Mouse (Mus musculus): ENCODE results near the gene Olfr309. TPM values are rescaled to one million over a fixed set of nuclear protein-coding genes. Genes with fewer than 3 reads are reported as not detected.
"Not testable (repeated sequence)": the region's sequence is repeated elsewhere in the genome, so short reads cannot be mapped to it uniquely, and the experiment has no call there.

Gene Olfr309
- polyA plus RNA-seq (2012; rRNA removed) (not detected in 2 replicates), polyA plus RNA-seq (2014; fragmentation: Nextera tagmentation; extraction: Ambion mirVana) (not detected in 2 replicates)

DNA sequence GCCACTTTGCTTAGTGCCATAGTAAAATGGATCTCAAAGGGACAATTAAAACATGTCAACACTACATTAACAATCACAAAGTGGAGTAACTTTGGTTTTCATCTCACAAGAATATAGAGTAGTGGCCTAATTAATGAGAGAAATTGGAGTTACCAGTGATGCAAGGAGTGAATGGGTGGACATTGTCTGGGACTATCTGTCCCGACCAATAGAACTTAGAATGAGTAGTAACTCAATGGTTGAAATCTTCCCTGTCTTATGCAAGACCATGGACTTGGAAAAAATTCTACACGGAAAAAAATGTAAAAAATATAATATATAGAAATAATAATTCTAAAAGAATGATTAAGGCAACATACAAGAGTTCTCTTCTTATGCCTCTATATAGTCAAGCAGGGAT is at the start of gene Olfr309:
Gene Olfr309, minus strand, starts transcription at position 101 of the 400 bp plus-strand sequence.
- no peak for TF ChIP-seq POLR2A (IDR thresholded peaks at IDR 0.05; ENCODE audit: borderline replicate concordance, extremely low read depth, insufficient read depth, insufficient read length)
- H3K9me3 ChIP-seq (ENCODE audit: control insufficient read depth, low read length) = no peaks in the 10 kb centered on the region
- H3K4me3 ChIP-seq (replicated peaks; ENCODE audit: low read length) = no peak within 1 kb of the TSS
- no peak within 1 kb of the TSS for H3K27ac ChIP-seq (replicated peaks; ENCODE audit: low read depth, low read length)
- WGBS = 73% methylated on average over 2 of the region's 2 CpGs
- ATAC-seq (ENCODE audit: low FRiP score, low read depth) (no peak), DNase-seq (ENCODE audit: low spot score) (no peak)
- no peaks in the 10 kb centered on the region for H3K27me3 ChIP-seq (ENCODE audit: control insufficient read depth, insufficient read depth, low read length)
- no peaks in the 10 kb centered on the region for H3K4me1 ChIP-seq (ENCODE audit: control insufficient read depth, insufficient read depth, low read length)
- H3K36me3 ChIP-seq (ENCODE audit: control insufficient read depth, insufficient read depth, low read length) = no peaks in the 10 kb centered on the region
- H3K9ac ChIP-seq (ENCODE audit: low read depth, low read length, severe bottlenecking) = no peak within 1 kb of the TSS
- no peak within 1 kb of the TSS for H3K4me2 ChIP-seq (replicated peaks; ENCODE audit: low read depth, low read length, severe bottlenecking)

DNA sequence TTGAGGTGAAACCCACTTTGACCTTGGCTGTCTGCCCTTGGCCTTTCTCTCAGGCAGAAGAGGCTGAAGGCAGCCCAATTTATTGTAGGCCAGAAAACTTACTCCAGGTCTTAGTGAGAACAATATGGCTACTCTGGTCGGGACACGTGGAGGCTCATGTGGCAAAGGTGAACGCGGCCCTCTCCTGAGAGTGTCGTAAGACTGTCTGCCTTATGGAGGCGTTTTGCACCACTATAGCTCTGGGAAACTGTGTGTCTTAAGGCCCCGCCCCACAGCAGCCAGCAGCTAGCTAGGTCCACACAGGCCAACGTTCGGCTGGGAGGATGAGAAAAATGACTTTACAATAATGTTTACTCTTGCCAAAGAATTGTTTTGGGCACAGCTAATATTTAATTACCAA is 32.8 kb upstream of the Olfr309 start:
- H3K9ac ChIP-seq (ENCODE audit: low read depth, low read length, severe bottlenecking); DNase-seq (ENCODE audit: low spot score); H3K4me2 ChIP-seq (replicated peaks; ENCODE audit: low read depth, low read length, severe bottlenecking); ATAC-seq (ENCODE audit: low FRiP score, low read depth); H3K36me3 ChIP-seq (ENCODE audit: control insufficient read depth, insufficient read depth, low read length); H3K27me3 ChIP-seq (ENCODE audit: control insufficient read depth, insufficient read depth, low read length); H3K9me3 ChIP-seq (ENCODE audit: control insufficient read depth, low read length); H3K4me1 ChIP-seq (ENCODE audit: control insufficient read depth, insufficient read depth, low read length); H3K27ac ChIP-seq (replicated peaks; ENCODE audit: low read depth, low read length); H3K4me3 ChIP-seq (replicated peaks; ENCODE audit: low read length): not testable (repeated sequence)
- whole genome bisulfite sequencing = 92% methylated on average over 9 of the region's 9 CpGs

DNA sequence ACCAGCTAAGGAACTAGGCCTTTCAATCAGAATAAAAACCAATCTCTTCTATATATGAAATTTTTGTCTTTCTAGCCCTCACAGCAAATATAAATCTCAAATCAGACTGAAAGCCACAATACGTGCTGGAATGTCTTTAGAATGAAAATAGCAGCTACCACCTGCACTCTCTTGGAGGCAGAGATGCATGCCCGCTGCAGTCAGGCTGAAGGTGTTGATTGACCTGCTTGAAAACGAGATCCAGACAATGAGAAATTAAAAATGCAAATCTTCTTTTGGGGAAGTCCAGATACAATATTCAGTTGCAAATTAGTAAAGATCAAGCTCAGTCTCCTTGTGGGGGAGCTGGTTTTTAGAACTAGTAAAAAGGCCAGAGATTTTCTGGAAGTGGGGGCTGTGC is 30.7 kb upstream of the Olfr309 start:
- 70% methylated on average over 3 of the region's 3 CpGs for WGBS
- H3K4me3 ChIP-seq (replicated peaks; ENCODE audit: low read length) = no peak overlapping the region
- no peaks in the 10 kb centered on the region for H3K9me3 ChIP-seq (ENCODE audit: control insufficient read depth, low read length)
- H3K4me2 ChIP-seq (replicated peaks; ENCODE audit: low read depth, low read length, severe bottlenecking) = no peak overlapping the region
- no peaks in the 10 kb centered on the region for H3K4me1 ChIP-seq (ENCODE audit: control insufficient read depth, insufficient read depth, low read length)
- no peak overlapping the region for H3K27ac ChIP-seq (replicated peaks; ENCODE audit: low read depth, low read length)
- DNase-seq (ENCODE audit: low spot score) = no peak
- no peak for TF ChIP-seq POLR2A (IDR thresholded peaks at IDR 0.05; ENCODE audit: borderline replicate concordance, extremely low read depth, insufficient read depth, insufficient read length)
- H3K9ac ChIP-seq (ENCODE audit: low read depth, low read length, severe bottlenecking) = no peak overlapping the region
- H3K36me3 ChIP-seq (ENCODE audit: control insufficient read depth, insufficient read depth, low read length) = no peaks in the 10 kb centered on the region
- no peaks in the 10 kb centered on the region for H3K27me3 ChIP-seq (ENCODE audit: control insufficient read depth, insufficient read depth, low read length)
- ATAC-seq (ENCODE audit: low FRiP score, low read depth) = no peak

DNA sequence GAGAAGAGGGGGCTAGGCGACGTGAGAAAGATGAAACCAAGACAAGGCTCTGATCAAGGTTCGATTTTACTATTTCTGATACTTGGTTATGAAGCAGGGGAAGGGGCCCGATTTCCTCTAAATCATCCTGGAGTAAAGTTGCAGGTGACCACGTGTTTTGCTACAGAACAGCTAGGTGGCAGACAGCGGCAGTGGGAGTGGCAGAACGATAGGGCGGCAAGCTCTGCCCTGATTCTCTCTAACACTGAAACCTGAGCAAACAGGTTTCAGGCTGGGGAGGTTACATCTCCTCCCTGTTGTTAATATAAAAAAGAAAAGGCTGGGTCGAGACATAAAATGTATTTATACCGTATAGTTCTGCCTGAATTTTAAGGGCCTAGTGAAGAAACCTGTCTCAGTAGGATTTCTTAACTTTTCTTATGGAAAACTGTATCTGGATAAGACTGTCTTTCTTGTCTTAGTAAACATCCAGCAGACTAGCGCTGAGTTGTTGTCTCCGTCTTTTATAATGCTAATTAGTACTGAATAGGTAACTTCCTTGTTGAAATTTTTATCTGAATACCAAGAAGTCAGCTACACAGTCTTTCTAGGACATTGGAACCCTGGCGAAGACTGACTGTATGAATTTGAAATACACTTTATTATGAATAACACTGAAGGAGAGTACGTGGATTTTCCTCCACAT is 29.5 kb upstream of the Olfr309 start:
- 72% methylated on average over 14 of the region's 14 CpGs for WGBS
- no peaks in the 10 kb centered on the region for H3K4me1 ChIP-seq (ENCODE audit: control insufficient read depth, insufficient read depth, low read length)

DNA sequence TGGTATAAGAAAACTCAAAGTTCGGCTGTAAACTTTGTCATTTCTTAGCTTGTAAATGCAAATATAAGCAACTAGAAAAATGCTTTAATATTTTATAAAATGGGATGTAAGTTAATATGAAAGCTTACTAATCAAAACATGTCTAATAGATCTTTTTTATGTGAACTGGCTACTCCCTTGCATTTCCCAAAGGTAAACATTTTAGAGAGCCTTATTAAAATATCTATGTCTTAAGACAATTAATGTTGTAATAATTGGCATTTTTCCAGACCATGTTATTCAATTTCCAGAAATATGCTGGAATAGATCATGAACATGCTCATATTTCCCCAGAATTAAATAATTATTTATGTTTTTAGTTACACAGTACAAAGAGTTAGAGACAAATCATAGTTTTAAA is 24.0 kb upstream of the Olfr309 start, which contains the start of gene Olfr307:
Gene Olfr307, minus strand, starts transcription at position 101 of the 400 bp plus-strand sequence.
- DNase-seq (ENCODE audit: low spot score) = no peak
- no peaks in the 10 kb centered on the region for H3K4me1 ChIP-seq (ENCODE audit: control insufficient read depth, insufficient read depth, low read length)
- TF ChIP-seq POLR2A (IDR thresholded peaks at IDR 0.05; ENCODE audit: borderline replicate concordance, extremely low read depth, insufficient read depth, insufficient read length) = no peak
- 68% methylated on average over 1 of the region's 1 CpGs for WGBS
- H3K27ac ChIP-seq (replicated peaks; ENCODE audit: low read depth, low read length) = no peak within 1 kb of the TSS
- no peak within 1 kb of the TSS for H3K4me3 ChIP-seq (replicated peaks; ENCODE audit: low read length)
- no peak within 1 kb of the TSS for H3K4me2 ChIP-seq (replicated peaks; ENCODE audit: low read depth, low read length, severe bottlenecking)
- no peak within 1 kb of the TSS for H3K9ac ChIP-seq (ENCODE audit: low read depth, low read length, severe bottlenecking)
- no peaks in the 10 kb centered on the region for H3K36me3 ChIP-seq (ENCODE audit: control insufficient read depth, insufficient read depth, low read length)
- H3K27me3 ChIP-seq (ENCODE audit: control insufficient read depth, insufficient read depth, low read length) = no peaks in the 10 kb centered on the region
- ATAC-seq (ENCODE audit: low FRiP score, low read depth) = no peak
- H3K9me3 ChIP-seq (ENCODE audit: control insufficient read depth, low read length) = no peaks in the 10 kb centered on the region

More for the DNA sequence above, 29.5 kb upstream of the Olfr309 start:
- H3K4me3 ChIP-seq (replicated peaks; ENCODE audit: low read length) = no peak overlapping the region
- no peaks in the 10 kb centered on the region for H3K9me3 ChIP-seq (ENCODE audit: control insufficient read depth, low read length)
- no peak overlapping the region for H3K27ac ChIP-seq (replicated peaks; ENCODE audit: low read depth, low read length)
- H3K36me3 ChIP-seq (ENCODE audit: control insufficient read depth, insufficient read depth, low read length) = no peaks in the 10 kb centered on the region
- DNase-seq (ENCODE audit: low spot score) (no peak), ATAC-seq (ENCODE audit: low FRiP score, low read depth) (no peak)
- H3K9ac ChIP-seq (ENCODE audit: low read depth, low read length, severe bottlenecking) = no peak overlapping the region
- no peak for TF ChIP-seq POLR2A (IDR thresholded peaks at IDR 0.05; ENCODE audit: borderline replicate concordance, extremely low read depth, insufficient read depth, insufficient read length)
- no peaks in the 10 kb centered on the region for H3K27me3 ChIP-seq (ENCODE audit: control insufficient read depth, insufficient read depth, low read length)
- H3K4me2 ChIP-seq (replicated peaks; ENCODE audit: low read depth, low read length, severe bottlenecking) = no peak overlapping the region
